Mouse (Mus musculus): ENCODE measurements around the gene Trmt1.
A peak's percentile ranks its signal among the peaks of the same experiment; 100 is the strongest.

Gene Trmt1

DNA sequence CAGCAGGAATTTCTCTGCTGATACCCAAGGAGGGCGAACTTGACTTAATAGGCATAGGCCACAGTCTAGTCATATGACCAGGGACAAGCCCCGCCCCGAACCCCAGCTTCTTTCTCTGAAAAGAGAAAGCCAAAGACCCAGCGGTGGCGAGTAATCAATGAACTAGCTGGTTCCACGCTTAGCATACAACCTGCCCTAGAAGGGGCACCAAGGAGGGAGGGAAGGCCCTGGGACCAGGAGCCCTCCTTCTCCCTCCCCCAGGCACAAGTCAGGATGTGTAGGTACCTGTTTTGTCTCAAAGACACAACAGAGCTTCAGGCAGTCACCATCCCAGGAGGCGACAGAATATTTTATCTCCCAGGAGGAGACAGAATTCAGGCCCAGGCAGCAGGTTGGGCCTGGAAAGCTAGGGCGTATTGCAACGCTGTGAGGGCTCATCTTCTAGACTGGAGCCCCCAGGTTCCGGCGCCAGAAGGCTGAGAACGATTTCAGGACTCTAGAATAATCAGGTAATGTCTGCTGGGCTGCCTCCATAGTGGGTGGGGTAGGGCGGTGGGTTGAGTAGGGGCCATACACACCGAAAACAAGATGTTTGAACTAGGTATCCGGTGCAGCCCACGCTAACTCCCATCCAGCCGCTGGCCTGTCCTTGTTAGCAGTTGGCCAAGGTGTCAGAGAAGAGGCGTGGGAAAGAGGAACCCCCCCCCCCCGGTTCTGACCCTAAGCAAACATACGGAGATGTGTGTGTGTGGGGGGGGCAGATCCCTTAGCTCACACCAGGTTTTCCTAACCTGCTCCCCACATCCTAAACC, at the start of gene Trmt1:
TSS of gene Trmt1 (plus strand) at position 117 of the 812 bp plus-strand sequence.
- no peak for DNase-seq (ENCODE audit: low spot score in 2 of 2)

DNA sequence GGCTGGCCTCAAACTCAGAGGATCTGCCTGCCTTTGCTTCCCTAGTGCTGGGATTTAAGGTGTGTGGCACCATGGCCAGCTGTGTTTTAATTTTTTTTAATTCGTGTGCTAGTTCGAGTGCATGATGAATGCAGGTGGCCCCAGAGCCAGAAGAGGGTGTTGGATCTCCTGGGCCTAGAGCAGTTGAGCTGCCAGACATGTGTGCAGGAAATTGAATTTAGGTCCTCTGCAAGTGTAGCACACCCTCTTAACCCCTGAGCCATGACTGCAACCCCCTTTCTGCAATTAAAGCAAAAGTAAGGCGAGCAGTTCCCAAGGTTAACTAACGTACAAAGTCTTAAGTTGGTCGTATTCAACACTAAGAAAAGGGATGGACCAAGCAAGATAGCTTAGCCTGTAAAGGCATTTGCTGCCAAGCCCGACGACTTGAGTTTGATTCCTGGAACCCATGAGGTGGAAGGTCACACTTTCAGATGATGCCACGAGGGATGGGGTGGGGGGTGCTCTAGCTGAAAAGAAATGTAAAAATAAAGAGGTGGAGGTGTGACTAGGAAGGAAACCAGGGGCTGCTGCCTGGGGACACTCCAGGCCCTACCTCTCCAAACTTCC, 48.1 kb upstream of the Trmt1 start:
- DNase-seq (ENCODE audit: low spot score in 2 of 2) = no peak

DNA sequence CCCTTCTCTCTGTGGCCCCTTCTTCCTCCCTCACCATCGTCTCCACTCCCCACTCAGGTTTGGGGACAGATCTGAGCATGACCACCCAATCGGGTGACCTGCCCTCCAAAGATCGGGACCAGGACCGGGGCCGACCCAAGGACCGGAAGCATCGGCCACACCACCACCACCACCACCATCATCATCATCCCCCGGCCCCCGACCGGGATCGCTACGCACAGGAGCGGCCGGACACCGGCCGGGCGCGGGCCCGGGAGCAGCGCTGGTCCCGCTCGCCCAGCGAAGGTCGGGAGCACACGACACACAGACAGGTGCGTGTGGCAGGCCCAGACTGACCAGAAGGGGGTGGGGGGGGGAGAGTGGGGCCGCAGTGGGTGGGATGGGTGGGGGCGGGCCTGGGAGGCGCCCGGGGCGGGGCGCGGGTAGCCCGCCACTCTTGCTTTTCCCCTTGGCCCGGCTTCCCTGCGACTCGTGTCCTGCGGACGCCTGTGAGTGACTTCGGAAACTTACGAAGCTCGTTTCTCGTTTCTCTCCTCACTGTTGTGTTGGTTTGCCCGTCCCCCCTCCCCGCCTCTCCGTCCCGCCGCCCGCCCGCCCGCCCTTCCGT, 47.4 kb upstream of the Trmt1 start:
- peak in 1 of 2 experiments; percentile 56 for DNase-seq (ENCODE audit: low spot score in 2 of 2)

DNA sequence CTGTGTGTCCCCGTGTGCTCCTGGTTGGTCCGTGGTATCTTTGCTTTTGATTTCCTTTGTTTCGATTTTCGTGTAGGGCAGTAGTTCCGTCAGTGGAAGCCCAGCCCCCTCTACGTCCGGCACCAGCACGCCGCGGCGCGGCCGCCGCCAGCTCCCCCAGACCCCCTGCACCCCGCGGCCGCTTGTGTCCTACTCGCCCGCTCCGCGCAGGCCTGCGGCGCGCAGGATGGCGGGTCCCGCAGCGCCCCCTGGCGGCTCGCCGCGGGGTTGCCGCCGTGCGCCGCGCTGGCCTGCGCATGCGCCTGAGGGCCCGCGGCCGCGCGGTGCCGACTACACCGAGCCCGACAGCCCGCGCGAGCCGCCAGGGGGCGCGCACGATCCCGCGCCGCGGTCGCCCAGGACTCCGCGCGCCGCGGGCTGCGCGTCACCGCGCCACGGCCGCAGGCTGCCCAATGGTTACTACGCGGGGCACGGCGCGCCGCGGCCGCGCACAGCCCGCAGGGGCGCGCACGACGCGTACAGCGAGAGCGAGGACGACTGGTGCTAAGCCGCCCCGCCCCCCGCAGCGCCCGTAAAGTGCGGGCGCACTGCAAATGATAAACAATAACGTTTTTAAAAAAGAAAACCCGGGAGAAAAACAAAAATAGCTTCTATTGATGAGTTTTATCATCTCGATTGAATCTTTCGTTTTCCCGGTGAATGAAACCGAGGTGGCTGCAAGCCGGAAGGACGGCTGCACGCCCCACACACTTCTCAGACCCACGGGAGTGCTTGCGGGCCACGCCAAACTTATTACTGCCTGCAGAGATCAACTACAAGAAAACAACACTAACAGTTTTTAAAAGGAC, 46.7 kb upstream of the Trmt1 start:
- peak; percentile 86 to 97 for DNase-seq (ENCODE audit: low spot score in 2 of 2)

DNA sequence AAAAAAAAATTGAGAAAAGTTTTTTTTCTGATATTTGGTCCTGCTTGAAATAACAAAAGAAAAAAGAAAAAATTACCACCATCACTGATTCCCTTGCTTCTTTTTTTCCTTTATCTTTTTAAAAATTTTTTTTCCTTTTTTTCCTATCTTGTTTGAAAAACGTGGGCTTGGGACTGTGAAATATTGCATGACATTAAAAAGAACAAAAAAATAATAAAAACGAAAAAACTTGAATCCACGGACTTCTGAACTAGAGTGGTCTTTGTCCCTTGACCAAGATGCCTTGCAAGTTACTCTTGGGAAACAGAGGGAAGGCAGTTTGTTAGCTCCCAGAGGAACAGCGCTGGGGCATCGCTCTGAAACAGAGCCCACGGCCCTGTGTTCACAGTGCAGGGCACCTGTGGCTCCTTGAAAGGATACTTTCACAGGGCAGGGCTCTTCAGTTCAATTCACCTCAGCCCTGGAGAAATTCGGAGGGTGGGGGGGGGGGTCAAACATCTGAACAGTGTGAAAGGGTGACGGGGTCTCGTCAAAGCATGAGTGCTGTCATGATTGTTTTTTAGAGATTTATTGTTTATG, 46.0 kb upstream of the Trmt1 start:
- DNase-seq (ENCODE audit: low spot score in 2 of 2) = no peak

DNA sequence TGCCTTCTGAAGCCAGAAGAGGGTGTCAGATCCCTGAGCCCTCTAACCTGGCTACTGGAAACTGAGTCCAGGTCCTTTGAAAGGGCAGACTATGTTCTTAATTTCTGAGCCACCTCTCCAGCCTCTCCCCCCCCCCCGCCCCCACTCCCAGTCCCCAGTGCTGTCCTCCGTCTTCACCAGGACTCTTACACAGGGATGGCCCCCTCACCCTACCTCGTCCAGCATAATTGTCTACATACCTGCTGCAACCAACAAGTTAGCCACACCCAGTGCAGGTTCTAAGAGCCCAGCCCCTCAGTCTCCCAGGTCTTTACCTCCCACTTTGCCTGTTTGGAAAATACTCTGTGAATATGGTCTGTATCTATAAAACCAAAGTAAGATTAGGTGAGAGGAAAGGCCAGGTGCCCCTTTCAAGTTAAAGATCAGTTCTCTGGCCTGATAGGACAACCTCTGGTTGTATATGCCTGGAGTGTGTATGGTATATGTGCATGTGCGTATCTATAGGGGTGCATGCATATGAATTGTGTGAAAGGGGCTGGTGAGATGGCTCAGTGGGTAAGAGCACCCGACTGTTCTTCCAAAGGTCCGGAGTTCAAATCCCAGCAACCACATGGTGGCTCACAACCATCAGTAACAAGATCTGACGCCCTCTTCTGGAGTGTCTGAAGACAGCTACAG, 45.4 kb upstream of the Trmt1 start:
- DNase-seq (ENCODE audit: low spot score in 2 of 2) = no peak

DNA sequence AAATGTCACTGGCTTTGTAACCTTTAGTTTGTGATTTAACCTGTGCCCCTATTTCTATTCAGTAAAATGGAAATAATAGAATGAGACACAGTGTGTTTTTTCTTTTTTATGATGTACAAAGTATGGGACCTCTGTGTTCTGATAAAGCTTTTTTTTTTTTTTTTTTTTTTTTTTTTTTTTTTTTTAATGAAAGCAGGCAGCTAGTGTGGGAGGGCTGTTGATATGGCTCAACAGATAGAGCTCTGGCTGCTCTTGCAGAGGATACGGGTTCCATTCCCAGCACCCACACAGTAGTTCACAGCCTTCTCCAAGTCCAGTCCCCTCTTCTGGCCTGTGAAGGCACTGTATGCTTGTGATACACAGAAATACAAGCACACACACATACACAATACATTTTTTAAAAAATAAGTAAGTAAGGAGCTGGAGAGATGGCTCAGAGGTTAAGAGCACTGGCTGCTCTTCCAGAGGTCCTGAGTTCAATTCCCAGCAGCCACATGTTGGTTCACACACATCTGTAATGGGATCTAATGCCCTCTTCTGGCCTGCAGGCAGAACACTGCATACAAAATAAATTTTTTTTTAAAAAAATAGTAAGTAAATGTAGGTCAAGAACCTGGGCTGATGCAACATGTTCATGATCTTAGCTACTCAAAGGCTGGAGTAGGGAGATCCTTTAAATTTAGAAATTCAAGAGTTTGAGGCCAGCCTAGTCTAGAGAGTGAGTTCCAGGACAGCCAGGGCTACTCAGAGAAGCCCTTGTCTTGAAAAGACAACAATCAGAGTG, 44.3 kb upstream of the Trmt1 start:
- DNase-seq (ENCODE audit: low spot score in 2 of 2) = no peak

DNA sequence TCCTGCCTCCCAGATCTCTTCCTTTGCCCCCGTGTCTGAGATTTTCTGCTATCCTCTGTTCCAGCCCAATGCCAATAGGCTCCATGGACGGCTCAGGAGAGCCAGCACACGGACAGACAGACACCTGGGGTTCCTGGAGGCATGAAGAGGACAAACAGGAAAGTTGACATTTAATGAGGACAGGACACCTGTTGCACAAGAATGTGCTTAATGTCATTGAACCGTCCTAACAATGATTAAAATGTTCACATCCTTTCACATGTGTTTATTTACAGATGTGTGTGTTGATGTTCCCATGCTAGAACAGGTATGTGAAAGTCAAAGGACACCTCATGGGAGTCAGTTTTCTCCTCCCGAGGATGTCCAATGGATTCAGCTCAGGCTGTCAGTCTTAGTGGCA, 43.1 kb upstream of the Trmt1 start:
- DNase-seq (ENCODE audit: low spot score in 2 of 2) = no peak

DNA sequence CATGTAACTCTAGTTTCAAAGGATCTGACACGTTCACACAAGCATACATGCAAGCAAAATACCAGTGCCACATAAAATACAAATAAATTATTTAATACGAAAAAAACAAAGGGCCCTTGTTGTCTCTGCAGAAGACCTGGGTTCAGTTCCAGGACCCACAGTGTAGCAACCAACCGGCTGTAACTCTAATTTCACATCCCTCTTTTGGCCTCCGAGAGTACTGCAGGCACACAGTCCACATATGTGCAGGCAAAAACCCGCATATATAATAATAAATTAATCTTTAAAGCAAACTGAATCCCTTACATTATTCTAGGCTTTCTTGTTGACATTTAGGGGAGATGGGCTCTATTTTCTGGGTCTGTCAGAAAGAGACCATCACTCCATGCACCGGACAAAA, 39.3 kb upstream of the Trmt1 start:
- no peak for DNase-seq (ENCODE audit: low spot score in 2 of 2)

DNA sequence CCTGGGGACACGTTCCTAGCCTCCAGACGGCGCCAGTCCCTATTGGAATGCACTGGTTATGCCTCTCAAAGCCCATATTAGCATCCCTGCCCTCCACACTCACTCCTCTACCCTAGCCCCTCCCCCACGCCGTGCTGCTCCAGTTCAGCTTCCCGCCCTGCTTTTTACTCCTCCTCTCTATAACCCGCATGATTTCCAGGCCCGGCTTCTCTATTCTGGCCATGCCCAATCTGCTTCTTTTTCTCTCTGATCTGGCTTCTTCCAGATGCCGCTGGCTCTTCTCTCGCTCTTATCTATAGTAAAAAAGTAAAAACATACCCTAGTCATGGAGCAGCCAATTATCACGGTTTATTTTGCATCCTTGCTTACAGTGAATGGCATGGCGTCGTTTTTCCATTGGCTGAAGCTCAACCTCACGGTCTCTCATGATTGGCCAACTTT, 38.6 kb upstream of the Trmt1 start:
- peak in 1 of 2 experiments; percentile 30 for DNase-seq (ENCODE audit: low spot score in 2 of 2)

DNA sequence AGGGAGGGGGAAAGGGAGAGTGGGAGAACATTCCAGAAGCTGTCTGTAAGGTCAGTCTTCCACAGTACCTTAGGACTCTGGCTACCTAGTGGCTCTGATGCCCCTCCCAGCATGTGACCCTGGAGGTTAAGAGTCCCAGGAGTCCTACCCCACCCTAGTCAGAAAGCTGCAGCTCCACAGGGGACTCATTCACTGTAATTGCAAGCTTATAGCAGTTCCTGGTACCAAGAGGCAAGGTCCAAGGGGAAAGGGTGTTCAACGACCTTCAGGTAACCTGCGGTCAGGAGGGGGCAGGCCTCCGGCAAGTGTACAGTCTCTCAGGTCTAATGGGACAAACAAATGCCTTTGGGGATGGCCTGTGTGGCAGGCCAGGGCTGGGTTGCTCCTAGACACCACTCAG, 35.9 kb upstream of the Trmt1 start:
- no peak for DNase-seq (ENCODE audit: low spot score in 2 of 2)

DNA sequence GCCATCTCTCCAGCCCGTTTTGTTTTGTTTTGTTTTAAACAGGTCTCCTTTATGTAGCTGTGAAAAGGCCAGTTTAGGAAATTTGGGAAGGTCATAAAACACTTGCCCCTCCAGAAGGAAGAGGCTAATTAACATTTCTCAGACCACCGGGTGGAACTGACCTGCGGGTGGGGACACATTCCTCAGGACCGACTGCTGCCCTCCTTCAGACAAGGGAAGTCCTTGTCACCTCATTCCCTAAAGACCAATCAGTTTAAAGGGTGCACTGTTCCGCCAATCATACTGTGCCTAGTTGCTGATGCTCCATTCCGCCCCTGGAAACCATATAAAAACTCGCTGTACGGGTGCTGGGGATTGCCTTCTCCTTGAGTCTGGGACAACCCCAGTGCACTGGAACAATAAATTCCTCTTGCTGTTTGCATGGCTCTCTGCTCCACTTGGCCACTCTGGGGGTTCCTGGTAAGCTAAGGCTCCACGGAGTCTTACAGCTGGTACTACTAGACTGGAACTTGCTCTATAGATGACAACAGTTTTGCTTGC, 32.9 kb upstream of the Trmt1 start:
- no peak for DNase-seq (ENCODE audit: low spot score in 2 of 2)

DNA sequence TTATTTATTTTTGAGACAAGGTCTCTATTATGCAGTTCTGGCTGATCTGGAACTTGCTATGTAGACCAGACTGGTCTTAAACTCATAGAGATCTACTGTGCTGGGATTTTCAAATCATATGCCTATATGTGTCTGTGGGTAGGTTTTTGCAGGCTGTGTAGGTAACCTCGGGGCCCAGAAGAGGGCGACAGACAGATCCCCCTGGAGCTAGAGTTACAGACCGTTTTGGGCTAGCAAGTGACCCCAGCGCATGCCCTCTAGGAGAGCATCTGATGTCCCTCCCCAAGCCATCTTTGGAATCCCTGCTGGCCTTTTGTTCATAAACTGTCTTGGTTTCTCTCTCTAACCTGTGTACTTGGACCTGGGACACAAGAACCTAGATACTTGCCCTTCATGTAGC, 31.5 kb upstream of the Trmt1 start:
- DNase-seq (ENCODE audit: low spot score in 2 of 2) = no peak

DNA sequence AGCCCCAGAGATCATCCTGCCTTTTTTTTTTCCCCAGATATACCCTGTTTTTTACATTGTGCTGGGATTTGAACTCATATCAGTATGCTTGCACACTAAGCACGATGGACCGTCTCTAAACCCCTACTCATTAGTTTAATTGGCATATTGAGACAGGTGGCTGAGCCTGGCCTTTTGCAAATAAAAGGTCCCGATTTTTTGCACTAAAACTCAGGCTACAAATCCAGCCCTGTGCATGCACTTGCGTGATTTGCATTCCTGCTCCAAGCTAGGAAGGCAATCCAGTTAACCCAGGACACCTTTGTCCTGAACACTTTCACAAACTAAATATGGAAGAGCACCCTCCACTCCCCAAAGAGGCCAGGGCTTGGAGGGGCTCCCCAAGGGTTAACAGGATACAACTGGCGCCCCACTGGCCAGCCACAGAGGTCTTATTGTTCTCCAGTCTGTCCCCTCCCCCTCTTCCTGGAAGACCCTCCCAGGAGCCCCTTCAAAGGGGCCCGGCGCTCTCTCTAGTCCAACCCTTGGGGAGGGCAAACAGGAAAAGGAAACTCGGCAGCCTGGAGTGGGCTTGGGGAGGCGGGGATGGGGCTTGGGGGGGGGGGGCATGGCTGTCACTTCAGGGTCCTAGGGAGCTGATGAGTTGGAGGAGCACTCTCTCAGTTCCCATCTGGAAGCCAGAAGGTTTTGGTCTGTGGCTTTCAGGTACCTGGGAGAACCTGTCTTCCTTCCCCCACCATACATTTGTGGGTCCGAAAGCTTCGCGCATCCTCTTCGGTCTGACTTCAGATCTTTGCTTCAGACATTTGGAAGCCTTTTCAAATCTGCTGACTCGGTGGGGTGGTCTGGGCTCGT, 30.5 kb upstream of the Trmt1 start:
- DNase-seq (ENCODE audit: low spot score in 2 of 2) = no peak

DNA sequence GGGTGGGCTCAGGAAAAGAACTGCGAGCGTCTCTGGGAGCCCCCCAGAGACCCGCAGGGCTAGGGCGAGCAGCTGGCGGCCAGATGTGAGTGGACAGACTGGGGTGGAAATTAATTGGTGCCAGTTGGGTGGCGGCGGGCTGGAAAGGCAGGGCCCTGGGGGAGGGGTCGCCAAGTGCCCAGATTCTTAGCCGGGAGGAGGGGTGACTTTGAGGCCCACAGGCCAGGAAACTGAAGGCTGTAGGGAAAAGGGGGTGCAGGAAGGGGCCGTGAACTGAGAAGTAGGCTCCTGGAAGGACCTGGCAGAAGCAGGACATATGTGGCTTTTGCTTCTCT, 29.9 kb upstream of the Trmt1 start:
- DNase-seq (ENCODE audit: low spot score in 2 of 2) = no peak

DNA sequence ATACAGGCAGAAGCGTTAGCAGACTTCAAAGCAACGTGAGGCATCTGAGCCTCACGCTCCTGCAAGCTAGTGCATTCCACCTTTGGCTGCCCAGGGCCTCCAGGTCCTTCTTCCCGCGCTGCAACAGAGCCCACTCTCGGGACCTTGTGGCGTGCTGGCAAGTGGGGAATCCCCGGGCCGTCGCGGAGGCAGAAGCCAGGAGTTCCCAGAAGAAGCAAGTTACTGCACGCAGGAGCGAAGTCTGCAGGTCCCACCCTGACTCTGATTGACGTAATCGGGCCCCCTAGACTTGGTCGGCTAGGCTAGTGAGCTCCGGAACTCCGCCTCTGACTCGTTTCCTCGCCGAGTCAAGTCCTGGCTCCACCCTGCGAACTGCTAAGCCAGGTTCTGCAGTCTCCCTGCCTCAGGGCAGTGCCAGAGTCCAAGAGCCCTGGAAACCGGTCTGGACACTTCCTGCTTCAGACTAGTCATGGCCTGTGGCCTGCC, 29.4 kb upstream of the Trmt1 start:
- peak in 1 of 2 experiments; percentile 25 for DNase-seq (ENCODE audit: low spot score in 2 of 2)

DNA sequence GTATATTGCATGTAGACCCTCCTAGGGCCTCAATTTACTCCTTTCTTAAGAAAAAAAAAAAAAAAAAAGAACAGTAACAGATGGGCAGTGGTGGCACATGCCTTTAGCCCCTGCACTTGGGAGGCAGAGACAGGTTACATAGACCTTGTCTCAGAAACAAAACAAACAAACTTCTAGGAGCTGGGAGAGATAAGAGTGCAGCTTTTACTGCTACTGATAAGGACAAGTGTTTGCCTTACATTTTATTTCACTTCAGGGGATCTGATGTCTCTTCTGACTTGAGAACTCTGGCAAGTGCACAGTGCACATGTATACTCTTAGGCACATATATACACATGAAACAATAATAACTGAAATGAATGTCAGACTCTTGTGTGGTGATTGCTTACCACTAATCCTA, 28.9 kb upstream of the Trmt1 start:
- DNase-seq (ENCODE audit: low spot score in 2 of 2) = no peak

DNA sequence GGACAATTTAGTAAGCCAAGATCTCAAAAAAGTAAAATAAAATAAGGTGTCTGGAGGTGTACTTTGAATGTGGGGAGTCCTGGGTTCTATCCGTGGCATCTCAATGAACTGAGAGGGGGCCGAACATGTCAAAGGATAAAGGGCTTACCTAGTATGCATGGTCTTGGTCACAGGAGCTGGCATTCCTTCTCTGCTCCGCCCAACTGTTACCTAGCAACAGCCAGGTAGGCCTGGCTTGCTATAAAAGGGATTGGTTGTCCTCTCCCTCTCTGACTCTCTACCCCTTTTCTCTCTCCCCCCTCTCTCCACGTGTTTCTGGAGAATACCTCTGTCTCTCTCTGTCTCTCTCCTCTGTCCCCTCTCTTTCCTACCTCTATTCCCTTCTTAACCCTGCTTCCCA, 28.4 kb upstream of the Trmt1 start:
- DNase-seq (ENCODE audit: low spot score in 2 of 2) = no peak

DNA sequence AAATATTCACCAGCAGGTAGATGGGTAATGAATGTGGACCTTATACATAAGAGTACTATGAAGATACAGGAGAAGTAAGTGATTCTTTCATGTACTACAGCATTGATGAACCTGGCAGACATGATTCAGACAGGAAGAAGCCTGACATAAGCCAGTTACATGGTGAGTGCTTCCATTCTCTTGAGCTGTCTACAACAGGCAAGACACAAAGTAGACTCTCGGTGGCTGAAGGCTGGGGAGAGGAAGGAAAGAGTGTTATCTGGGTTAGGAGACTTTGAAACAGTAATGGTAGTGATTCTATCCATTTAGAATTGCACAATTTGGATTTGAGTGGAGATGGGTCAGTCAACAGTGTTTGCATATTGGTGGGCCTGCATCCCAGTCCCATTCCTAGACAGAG, 27.2 kb upstream of the Trmt1 start:
- DNase-seq (ENCODE audit: low spot score in 2 of 2) = no peak

Measured in cerebellum, postnatal 4 days (tissue).